Mouse (Mus musculus) forelimb bud, embryonic 11.5 days (tissue): Measurements from ENCODE around the gene Ptprc.

ENCODE experiments used
- DNase-seq: peaks from one replicate; pipeline ENCODE4 v3.0.0-alpha.2; 2012; ENCODE audit warnings: low read depth, low spot score

The Ptprc gene

GRCm38 (mm10) chr1:138175494-138175893, at the start of gene Ptprc:
Gene Ptprc (minus strand): TSS chr1:138175708.
- DNase-seq: no peak

- no peak for DNase-seq
These were observed 39.4 kb upstream of the Ptprc start for GRCm38 (mm10) chr1:138214736-138215458.

GRCm38 (mm10) chr1:138210387-138211024, 35.0 kb upstream of the Ptprc start:
- no peak for DNase-seq

GRCm38 (mm10) chr1:138209751-138210150, 34.2 kb upstream of the Ptprc start:
- DNase-seq: no peak

- DNase-seq: peak; percentile 68
These were observed 30.5 kb upstream of the Ptprc start for GRCm38 (mm10) chr1:138206041-138206440.

GRCm38 (mm10) chr1:138191689-138192508, 16.4 kb upstream of the Ptprc start:
- no peak for DNase-seq

GRCm38 (mm10) chr1:138188131-138188530, 12.6 kb upstream of the Ptprc start:
- no peak for DNase-seq

GRCm38 (mm10) chr1:138185904-138186303, 10.4 kb upstream of the Ptprc start:
- no peak for DNase-seq

GRCm38 (mm10) chr1:138180081-138180480, 4.6 kb upstream of the Ptprc start:
- no peak for DNase-seq

- no peak for DNase-seq
These were observed 609 bp downstream of the Ptprc start for GRCm38 (mm10) chr1:138174705-138175492.

- DNase-seq: no peak
These were observed 1.4 kb downstream of the Ptprc start for GRCm38 (mm10) chr1:138174143-138174542.

- DNase-seq: no peak
These were observed 1.8 kb downstream of the Ptprc start for GRCm38 (mm10) chr1:138173669-138174068.

- DNase-seq: no peak
These were observed 3.0 kb downstream of the Ptprc start for GRCm38 (mm10) chr1:138172547-138172946.

GRCm38 (mm10) chr1:138172096-138172495, 3.4 kb downstream of the Ptprc start:
- DNase-seq: no peak

GRCm38 (mm10) chr1:138166233-138166771, 9.2 kb downstream of the Ptprc start:
- no peak for DNase-seq

GRCm38 (mm10) chr1:138162638-138163037, 12.9 kb downstream of the Ptprc start:
- no peak for DNase-seq

- no peak for DNase-seq
These were observed 16.6 kb downstream of the Ptprc start for GRCm38 (mm10) chr1:138158921-138159320.

GRCm38 (mm10) chr1:138158236-138158635, 17.3 kb downstream of the Ptprc start:
- no peak for DNase-seq

GRCm38 (mm10) chr1:138157709-138158108, 17.8 kb downstream of the Ptprc start:
- no peak for DNase-seq

GRCm38 (mm10) chr1:138157008-138157407, 18.5 kb downstream of the Ptprc start:
- no peak for DNase-seq

GRCm38 (mm10) chr1:138154185-138154785, 21.2 kb downstream of the Ptprc start:
- DNase-seq: no peak
